Mouse (Mus musculus) layer of hippocampus, postnatal 36 days (tissue): ENCODE measurements at regions not wholly inside any gene's neighbourhood (a gene's known extent, or its start where the extent isn't known, plus 50 kb on each side); places are given as distances from the start of the nearest gene placed in this dataset.

Source experiments
- DNase-seq, 2 experiments: peaks; one replicate each; pipeline ENCODE4 v3.0.0; 2022

GRCm38 (mm10) chr6:14358280-14358679 is 396.8 kb downstream of the Ppp1r3a start:
- peak; percentile 7 to 15 for DNase-seq
